Mouse (Mus musculus): ENCODE data around the gene Lbx1. TPM values are rescaled to one million over a fixed set of nuclear protein-coding genes. Genes with fewer than 3 reads are reported as not detected.

Lbx1 gene
- total and polyA plus RNA-seq, 3 experiments = not detected

DNA sequence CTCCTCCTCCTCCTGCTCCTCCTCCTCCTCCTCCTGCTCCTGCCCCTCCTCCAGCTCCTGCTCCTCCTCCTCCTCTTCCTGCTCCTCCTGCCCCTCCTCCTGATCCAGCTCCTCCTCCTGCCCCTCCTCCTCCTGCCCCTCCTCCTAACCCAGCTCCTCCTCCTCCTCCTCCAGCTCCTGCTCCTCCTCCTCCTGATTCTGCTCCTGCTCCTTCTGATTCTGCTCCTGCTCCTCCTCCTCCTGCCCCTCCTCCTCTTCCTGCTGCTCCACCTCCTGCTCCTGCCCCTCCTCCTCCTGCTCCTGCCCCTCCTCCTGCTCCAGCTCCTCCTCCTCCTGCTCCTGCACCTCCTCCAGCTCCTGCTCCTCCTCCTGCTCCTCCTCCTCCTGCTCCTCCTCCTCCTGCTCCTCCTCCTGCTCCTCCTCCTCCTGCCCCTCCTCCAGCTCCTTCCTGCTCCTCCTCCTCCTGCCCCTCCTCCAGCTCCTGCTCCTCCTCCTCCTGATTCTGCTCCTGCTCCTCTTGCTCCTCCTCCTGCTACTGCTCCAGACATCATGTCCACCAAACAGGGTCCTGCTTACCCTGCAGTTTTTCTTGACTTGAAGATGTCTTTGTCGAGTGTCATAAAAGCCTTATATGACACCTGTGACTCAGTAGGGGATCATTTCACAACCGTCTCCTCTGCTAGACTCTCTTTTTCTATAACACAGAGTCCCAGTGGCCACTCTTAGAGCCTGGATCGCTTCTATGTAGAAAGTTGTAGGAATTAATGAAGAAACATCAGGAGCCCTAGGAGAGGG lies 30.1 kb downstream of the Lbx1 start:
- H3K4me1 ChIP-seq (ENCODE audit: control insufficient read depth in 1 of 2, insufficient read depth in 2 of 2) = no peaks in the 10 kb centered on the region
- DNase-seq (ENCODE audit: extremely low read depth) = no peak
- H3K9ac ChIP-seq (ENCODE audit: insufficient read depth, low read depth) = no peak overlapping the region
- TF ChIP-seq MAZ (IDR thresholded peaks at IDR 0.05; ENCODE audit: low read depth, low read length) = no peak
- H3K4me3 ChIP-seq (replicated peaks in 1 of 3; ENCODE audit: low read depth in 2 of 3, low read length in 2 of 3, poor library complexity in 1 of 3) = no peak overlapping the region
- H3K4me2 ChIP-seq (ENCODE audit: insufficient read depth, low read depth, poor library complexity, severe bottlenecking) = no peak overlapping the region
- H3K27ac ChIP-seq (ENCODE audit: insufficient read depth, low read depth) = no peak overlapping the region
- peaks cover 7% of the 10 kb centered on the region for H3K27me3 ChIP-seq (replicated peaks)
- in situ Hi-C loops (cut with MboI; ENCODE audit: low pct_ligation_motif_present, low pct_unique_long_range_greater_than_20kb, low sequenced_read_pairs) (no loop called here), dilution Hi-C loops (cut with MboI; ENCODE audit: extremely low pct_ligation_motif_present, extremely low pct_unique_long_range_greater_than_20kb, low sequenced_read_pairs) (no loop called here)
- no peaks in the 10 kb centered on the region for H3K36me3 ChIP-seq (replicated peaks in 1 of 2; ENCODE audit: control insufficient read depth in 1 of 2, insufficient read depth in 1 of 2, low read length in 1 of 2)
- peaks cover 6% of the 10 kb centered on the region for H3K9me3 ChIP-seq (replicated peaks; ENCODE audit: low read length)
- no peaks in the 10 kb centered on the region for H3K79me2 ChIP-seq (replicated peaks; ENCODE audit: control insufficient read depth, extremely low read depth, insufficient read depth, poor library complexity, severe bottlenecking)

DNA sequence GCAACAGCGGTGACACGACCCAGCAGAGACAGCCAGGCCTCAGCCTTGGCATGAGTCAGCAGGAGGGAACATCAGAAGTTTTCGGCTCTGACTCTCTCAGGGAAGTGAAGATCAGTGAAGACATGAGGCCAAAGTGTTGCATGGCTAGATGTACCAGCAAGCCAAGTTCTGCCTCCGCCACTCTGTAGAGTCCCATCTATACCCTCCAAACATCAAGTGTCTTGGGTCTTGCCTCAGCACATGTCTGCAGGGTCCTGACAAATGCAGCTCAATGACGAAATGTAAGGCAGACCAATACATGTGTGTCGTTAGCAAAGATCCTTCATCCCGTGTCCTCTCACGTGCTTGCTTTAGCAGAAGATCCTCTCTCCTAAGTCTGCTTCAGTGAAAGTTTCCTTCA lies 38.6 kb downstream of the Lbx1 start:
- Histone ChIP-seq H3K4me1 (ENCODE audit: control insufficient read depth in 1 of 2, insufficient read depth in 2 of 2) (no peaks in the 10 kb centered on the region), H3K27ac (ENCODE audit: insufficient read depth, low read depth) (no peak overlapping the region), H3K9ac (ENCODE audit: insufficient read depth, low read depth) (no peak overlapping the region), H3K36me3 (replicated peaks in 1 of 2; ENCODE audit: control insufficient read depth in 1 of 2, insufficient read depth in 1 of 2, low read length in 1 of 2) (no peaks in the 10 kb centered on the region), H3K9me3 (replicated peaks; ENCODE audit: low read length) (peaks cover 19% of the 10 kb centered on the region), H3K27me3 (replicated peaks) (peaks cover 14% of the 10 kb centered on the region), H3K79me2 (replicated peaks; ENCODE audit: control insufficient read depth, extremely low read depth, insufficient read depth, poor library complexity, severe bottlenecking) (no peaks in the 10 kb centered on the region), H3K4me2 (ENCODE audit: insufficient read depth, low read depth, poor library complexity, severe bottlenecking) (no peak overlapping the region), H3K4me3 (replicated peaks in 1 of 3; ENCODE audit: low read depth in 2 of 3, low read length in 2 of 3, poor library complexity in 1 of 3) (no peak overlapping the region)
- TF ChIP-seq JUN (IDR thresholded peaks at IDR 0.05; ENCODE audit: insufficient read depth, low read depth, low read length) (no peak), TBP (conservative IDR thresholded peaks at IDR 0.05; ENCODE audit: low read depth, low read length) (no peak), CTCF (conservative IDR thresholded peaks at IDR 0.05 in 1 of 2, IDR thresholded peaks at IDR 0.05 in 1 of 2; ENCODE audit: low read depth in 2 of 2, low read length in 2 of 2) (no peak), SIN3A (IDR thresholded peaks at IDR 0.05; ENCODE audit: low read length) (no peak), RCOR1 (conservative IDR thresholded peaks at IDR 0.05; ENCODE audit: low read depth, low read length) (no peak), UBTF (IDR thresholded peaks at IDR 0.05; ENCODE audit: low read depth, low read length) (no peak), HCFC1 (IDR thresholded peaks at IDR 0.05; ENCODE audit: low read depth, low read length) (no peak), MEF2A (IDR thresholded peaks at IDR 0.05; ENCODE audit: borderline replicate concordance, low read depth, low read length) (no peak), JUND (conservative IDR thresholded peaks at IDR 0.05; ENCODE audit: low read depth, low read length) (no peak), KAT2A (IDR thresholded peaks at IDR 0.05; ENCODE audit: insufficient replicate concordance, low read length) (no peak), POLR2A (IDR thresholded peaks at IDR 0.05; ENCODE audit: low read depth, low read length) (no peak), NELFE (IDR thresholded peaks at IDR 0.05; ENCODE audit: low read depth, low read length) (no peak), E2F4 (IDR thresholded peaks at IDR 0.05; ENCODE audit: insufficient replicate concordance, low read depth, low read length) (no peak), MAFK (IDR thresholded peaks at IDR 0.05; ENCODE audit: insufficient replicate concordance, low read length) (no peak), ELF1 (IDR thresholded peaks at IDR 0.05; ENCODE audit: low read depth, low read length) (no peak), USF1 (IDR thresholded peaks at IDR 0.05; ENCODE audit: low read depth, low read length) (no peak), RAD21 (IDR thresholded peaks at IDR 0.05; ENCODE audit: low read depth, low read length) (no peak), NRF1 (IDR thresholded peaks at IDR 0.05; ENCODE audit: low read depth, low read length) (no peak), ZC3H11A (IDR thresholded peaks at IDR 0.05; ENCODE audit: low read depth, low read length) (no peak), SMC3 (IDR thresholded peaks at IDR 0.05; ENCODE audit: low read depth, low read length) (no peak)
- dilution Hi-C loops (cut with MboI; ENCODE audit: extremely low pct_ligation_motif_present, extremely low pct_unique_long_range_greater_than_20kb, low sequenced_read_pairs) = no loop called here
- DNase-seq (ENCODE audit: extremely low read depth) = no peak
- in situ Hi-C loops (cut with MboI; ENCODE audit: low pct_ligation_motif_present, low pct_unique_long_range_greater_than_20kb, low sequenced_read_pairs) = no loop called here

Measured in CH12.LX (cell line).